Mouse (Mus musculus) urinary bladder, postnatal 36 days (tissue): ENCODE results near the gene Cux2.

Source experiments
- DNase-seq, 2 experiments: peaks; one replicate each; pipeline ENCODE4 v3.0.0; 2022; ENCODE audit warnings: low spot score in 2 of 2, mixed read lengths in 1 of 2

The Cux2 gene

DNA sequence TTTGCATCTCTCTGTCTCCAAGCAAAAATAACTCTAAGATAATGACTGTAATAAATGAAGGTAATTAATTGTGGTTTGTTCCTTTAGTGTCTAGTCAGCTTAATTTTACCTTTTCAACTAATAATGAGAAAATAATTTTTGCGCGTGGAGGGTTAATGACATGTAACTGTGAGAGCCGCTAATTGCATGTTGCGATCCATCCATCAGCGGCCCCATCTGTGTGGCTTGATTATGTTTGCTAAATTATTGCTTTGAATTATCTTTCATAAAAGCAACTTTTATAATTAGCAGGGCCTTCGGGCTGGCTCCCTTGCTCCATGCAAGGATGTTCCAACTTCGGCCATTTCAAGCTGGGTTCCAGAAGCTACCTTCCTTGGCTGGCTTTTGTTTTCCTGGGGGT is 130.7 kb downstream of the Cux2 start:
- no peak for DNase-seq

- DNase-seq: no peak
Measured at GRCm38 (mm10) chr5:121916813-121917212, 133.1 kb downstream of the Cux2 start.

- DNase-seq: peak in 1 of 2 experiments; percentile 6
Measured at GRCm38 (mm10) chr5:121913999-121914398, 135.9 kb downstream of the Cux2 start.

GRCm38 (mm10) chr5:121909226-121909985 is 140.5 kb downstream of the Cux2 start:
- peak in 1 of 2 experiments; percentile 12 for DNase-seq

DNA sequence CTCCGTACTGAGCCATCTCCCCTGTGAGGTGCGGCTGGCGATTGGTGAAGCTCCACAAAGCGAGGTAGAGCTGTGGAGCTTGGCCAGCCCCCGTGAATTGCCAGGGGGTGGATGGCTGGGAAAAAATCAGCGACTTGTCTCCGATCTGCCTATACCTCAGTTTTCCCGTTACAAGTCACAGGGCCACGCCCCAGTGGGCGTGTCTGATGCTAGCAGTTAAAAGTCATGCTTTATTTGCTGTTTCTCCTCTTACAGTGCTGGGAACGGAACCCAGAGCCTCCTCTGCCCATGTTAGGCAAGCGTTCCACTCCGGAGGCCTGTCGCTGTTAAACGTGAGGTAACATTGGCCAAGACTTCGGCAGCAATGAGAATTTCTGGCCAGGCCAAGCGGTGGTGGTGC is 144.2 kb downstream of the Cux2 start:
- DNase-seq: no peak

DNA sequence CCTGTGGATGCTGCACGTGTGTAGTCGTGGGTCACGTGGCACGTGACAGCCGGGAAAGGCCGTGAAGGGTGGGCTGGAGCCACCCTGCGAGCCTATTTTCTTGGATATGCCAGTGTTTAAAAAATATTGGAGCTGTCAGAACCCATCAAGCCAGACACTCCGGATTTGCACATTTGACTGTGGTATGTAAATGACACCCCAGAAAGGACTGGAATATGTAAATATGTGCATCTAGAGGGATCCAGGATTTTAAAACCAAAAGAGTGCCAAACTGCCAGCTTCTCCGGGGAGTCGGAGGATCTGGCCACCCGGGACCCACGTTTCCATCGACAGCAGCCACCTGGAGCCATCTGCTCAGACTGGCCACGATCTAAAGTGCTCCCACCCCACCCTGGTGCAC is 145.1 kb downstream of the Cux2 start:
- no peak for DNase-seq

GRCm38 (mm10) chr5:121902809-121903745 is 146.8 kb downstream of the Cux2 start:
- no peak for DNase-seq

DNA sequence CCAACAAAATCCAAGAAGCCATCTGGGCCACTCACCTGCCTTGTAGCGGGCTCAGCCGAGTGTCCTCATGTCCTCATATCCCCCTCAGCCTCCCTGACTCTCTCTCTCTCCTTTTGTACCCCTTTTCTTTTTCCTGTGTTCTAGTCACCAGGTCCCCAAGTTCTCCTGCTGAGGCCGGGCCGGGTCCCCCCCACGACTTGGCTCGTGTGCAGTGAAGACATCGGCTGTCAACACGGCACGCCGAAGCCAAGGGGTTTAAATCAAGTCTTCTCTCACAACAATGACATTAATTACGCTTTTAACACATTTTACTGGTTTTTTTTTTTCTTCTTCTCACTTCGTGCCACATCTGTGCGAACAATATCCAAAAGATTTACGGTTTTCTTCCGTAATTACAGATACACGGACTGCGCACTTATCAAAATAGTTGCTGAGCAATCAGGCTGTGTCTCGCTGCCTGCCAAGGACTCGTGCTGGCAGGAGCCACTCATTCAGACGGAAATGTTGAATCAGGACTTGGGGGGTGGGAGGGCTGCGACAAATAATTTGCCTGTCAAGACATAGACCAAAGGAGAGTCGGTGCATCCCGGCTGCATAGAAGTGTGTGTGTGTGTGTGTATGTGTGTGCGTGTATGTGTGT is 154.7 kb downstream of the Cux2 start:
- DNase-seq: no peak

DNA sequence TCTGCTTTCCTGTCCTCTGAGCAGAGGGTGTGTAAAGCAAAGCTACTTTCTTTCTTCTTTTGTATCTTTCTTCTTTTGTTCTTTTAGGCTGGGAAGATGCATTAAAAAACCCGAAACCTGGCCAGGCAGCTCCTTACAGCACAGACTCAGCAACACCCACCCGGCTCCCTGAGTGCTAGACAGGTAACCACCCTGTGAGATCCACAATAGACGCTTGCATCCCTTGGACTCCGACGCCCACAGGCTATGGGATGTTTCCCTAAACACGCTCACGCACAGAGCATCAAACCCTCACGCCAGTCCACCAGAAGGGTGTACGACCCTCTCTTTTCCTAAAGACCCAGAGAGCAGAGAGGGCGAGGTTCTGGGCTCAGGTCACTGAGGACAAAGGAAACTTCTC is 155.3 kb downstream of the Cux2 start:
- DNase-seq: no peak

GRCm38 (mm10) chr5:121893581-121893980 is 156.3 kb downstream of the Cux2 start:
- DNase-seq: no peak

- no peak for DNase-seq
Measured at GRCm38 (mm10) chr5:121892281-121892680, 157.6 kb downstream of the Cux2 start.

DNA sequence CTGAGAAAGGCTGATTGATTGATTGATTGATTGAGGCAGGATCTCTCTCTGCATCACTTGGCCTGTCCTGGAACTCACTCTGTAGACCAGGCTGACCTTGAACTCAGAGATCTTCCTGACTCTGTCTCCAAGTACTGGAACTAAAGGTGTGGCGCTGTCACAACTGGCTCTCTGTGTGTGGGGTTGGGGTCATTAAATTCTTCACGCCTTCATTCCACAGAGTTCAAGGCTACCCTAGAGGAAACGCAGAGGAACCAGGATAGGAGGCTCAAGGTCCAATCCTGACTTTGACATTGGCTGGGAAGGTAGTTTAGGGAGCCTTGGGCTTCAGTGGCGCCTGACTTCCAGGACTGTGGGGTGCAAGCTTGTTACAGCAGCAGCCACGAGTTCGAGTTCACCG is 159.0 kb downstream of the Cux2 start:
- no peak for DNase-seq

- no peak for DNase-seq
Measured at GRCm38 (mm10) chr5:121889819-121890362, 160.0 kb downstream of the Cux2 start.

DNA sequence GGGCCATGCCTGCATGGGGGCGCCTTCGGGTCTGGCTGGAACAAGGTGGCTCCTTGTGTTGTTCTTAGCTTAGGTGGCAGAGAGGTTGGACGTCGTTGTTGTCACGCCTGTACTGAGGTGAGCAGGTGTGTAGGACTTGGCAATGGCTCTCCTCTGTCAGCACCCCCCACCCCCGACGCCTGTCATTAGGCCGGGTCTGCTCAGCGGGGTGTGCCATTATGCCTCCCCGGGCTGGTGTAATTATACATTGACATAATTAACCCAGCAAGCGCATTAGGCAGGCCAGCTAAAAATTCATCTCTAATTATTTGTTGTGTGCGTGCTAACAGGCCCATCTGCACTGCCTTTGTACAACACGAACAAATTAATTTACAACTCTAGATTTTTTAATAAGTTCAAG is 160.5 kb downstream of the Cux2 start:
- no peak for DNase-seq

GRCm38 (mm10) chr5:121883356-121883755 is 166.5 kb downstream of the Cux2 start:
- no peak for DNase-seq

GRCm38 (mm10) chr5:121879211-121879610 is 170.7 kb downstream of the Cux2 start:
- DNase-seq: no peak

- DNase-seq: no peak
Measured at GRCm38 (mm10) chr5:121878703-121879102, 171.2 kb downstream of the Cux2 start.

DNA sequence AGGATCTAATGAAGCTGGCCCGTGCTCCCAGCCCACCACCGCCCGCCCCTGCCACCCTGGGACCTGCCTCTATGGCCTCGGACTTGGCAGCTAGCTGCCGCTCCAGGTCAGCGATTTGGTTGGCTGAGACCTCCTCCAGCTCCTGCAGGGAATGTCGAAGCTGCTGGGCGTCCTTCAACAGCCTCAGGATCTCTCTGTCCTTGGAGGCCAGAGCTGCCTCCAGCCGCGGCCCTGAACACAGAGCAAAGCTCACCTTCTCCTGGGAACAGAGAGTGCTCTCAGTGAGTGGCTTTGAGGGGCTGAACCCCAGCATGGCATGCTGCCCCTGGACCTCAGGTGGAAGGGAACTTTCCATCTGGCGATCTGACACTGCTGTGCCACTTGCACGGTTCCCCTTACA is 173.0 kb downstream of the Cux2 start:
- no peak for DNase-seq

DNA sequence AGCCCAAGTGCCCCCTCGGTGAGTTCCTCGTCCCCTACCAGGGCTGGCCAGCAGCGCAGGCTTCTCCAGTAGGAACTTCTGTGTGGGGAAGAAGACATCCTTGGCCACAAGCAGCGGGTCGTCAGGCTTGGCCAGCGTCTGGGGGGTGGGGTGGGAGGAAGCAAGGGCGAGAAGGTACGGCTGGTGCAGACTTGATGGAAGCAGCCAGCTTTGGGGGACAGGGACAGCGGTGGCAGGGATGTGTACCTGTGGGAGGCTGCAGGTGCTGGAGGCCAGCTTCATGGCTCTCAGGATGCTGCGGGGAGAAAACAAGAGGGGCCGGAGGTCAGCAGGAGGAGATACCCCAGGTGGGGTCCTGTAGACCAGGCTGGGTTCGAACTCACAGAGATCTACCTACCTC is 174.9 kb downstream of the Cux2 start:
- no peak for DNase-seq

DNA sequence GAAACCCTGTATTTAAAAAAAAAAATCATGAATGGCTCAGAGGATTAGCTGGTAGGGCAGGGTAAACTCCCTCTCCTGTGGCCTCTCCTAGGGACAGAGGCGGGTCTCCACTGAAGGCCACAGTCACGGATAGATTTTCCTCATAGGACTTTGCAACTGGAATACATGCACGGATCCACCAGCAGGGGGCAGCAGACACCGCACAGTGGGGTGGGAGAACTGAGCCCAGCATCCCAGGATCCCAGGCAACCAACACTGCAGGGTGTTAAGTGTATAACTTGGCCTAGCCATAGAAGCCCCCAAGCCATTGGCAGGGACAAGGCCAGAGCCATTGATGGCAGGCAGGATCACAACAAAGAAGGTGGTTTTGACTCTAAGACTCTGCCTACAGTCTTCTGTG is 177.7 kb downstream of the Cux2 start:
- DNase-seq: peak; percentile 67 to 78

GRCm38 (mm10) chr5:121871515-121872030 is 178.3 kb downstream of the Cux2 start:
- no peak for DNase-seq

DNA sequence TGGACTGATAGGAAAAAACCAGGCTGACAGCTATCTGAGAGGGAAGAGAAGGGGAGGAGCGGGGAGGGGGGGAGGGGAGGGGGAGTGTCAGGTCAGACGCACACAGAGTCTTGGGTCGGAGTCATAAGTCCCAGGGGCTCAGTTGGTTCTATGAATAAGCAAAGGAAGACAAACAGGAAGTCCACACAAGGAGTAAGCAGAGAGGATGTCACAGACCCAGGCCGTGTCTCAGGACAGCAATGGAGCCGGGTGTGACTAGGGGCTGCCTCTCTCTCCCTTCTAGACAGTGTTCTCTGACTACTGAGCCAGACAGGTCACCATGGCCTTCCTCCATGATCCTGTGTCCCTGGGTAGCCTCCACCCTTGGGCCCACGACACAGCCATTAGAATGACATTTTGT is 179.1 kb downstream of the Cux2 start:
- no peak for DNase-seq
